Mouse (Mus musculus) cerebellum, adult 2 months (tissue): Measurements from ENCODE around the gene Sh2d5.

Source experiments
- CTCF ChIP-seq: fragments of 200-500 bp; IDR thresholded peaks from 2 replicates; pipeline ENCODE4 v1.5.1; 2011; ENCODE audit warnings: low read depth, mild to moderate bottlenecking, control low read depth, low read length, moderate library complexity, borderline replicate concordance; ENCODE audit not compliant: insufficient read depth
- POLR2A ChIP-seq: fragments of 200-500 bp; IDR thresholded peaks from 2 replicates; pipeline ENCODE4 v1.6.1; 2011; ENCODE audit warnings: low read length, control low read depth, borderline replicate concordance; ENCODE audit not compliant: insufficient read depth

GRCm38 (mm10) chr4:138293949-138294550 lies 43.8 kb downstream of the Sh2d5 start:
- TF ChIP-seq CTCF (no peak), POLR2A (no peak)
